Mouse (Mus musculus) stomach, postnatal 0 days (tissue): Measurements from ENCODE around the gene Igf1.

ENCODE experiments used
- CTCF ChIP-seq: IDR thresholded peaks from 2 replicates; pipeline ENCODE4 v1.5.1; 2016; ENCODE audit warnings: antibody characterized with exemption, low read depth, mild to moderate bottlenecking, moderate library complexity
- EP300 ChIP-seq: optimal IDR thresholded peaks from 2 replicates; pipeline ENCODE3; 2016; ENCODE audit warnings: antibody characterized with exemption

DNA sequence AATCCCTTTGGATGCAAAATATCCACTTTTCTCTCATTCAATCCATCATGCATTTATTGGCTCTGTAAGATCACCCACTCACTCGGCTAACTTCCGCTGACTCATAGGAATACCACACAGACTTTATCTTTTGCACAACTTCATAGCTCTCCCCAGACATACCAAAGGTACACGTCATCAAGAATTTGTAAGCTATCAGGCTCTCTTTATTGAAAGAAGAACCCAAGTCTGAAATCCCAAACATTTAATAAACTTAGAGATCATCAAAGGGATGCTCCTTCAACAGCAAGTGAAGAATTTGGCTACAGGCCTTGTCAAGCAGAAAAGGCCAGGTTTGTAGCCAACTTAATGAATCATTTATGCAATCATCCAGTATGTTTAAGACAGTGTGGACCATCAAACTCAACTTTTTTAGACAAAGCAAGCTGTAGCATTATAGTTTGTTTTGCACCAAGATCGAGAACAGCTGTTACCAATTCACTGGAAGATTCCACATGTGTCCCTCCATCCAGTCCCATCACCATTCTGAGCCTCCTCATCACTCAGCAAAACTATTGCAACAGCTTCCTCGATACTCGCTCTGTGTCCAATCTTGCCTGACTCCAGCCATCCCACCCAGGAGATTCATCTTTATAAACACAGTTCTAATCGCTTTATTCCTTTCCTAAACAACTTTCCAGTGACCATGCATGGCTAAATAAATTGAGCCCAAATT lies 22.2 kb downstream of the Igf1 start:
- TF ChIP-seq CTCF (no peak), EP300 (no peak)
